Mouse (Mus musculus) bone marrow macrophage, adult 2 months (primary cell): ENCODE results near the gene Brd2. TPM values are rescaled to one million over a fixed set of nuclear protein-coding genes. Genes with fewer than 3 reads are reported as not detected.
A peak's percentile ranks its signal among the peaks of the same experiment; 100 is the strongest.

Source experiments
- H3K27ac ChIP-seq: 2 replicates; pipeline ENCODE4 v1.5.1; 2012; ENCODE audit warnings: low read depth, low read length; ENCODE audit not compliant: insufficient read depth
- H3K4me1 ChIP-seq: 2 replicates; pipeline ENCODE4 v1.6.1; 2012; ENCODE audit warnings: low read length; ENCODE audit not compliant: control insufficient read depth, insufficient read depth
- H3K4me3 ChIP-seq: 2 replicates; pipeline ENCODE4 v1.5.1; 2012; ENCODE audit warnings: mild to moderate bottlenecking, low read length, moderate library complexity; ENCODE audit not compliant: insufficient read depth
- CTCF ChIP-seq: IDR thresholded peaks from 2 replicates; pipeline ENCODE4 v1.5.1; 2012; ENCODE audit warnings: low read depth, mild to moderate bottlenecking, low read length, moderate library complexity
- POLR2A ChIP-seq: IDR thresholded peaks from 2 replicates; pipeline ENCODE4 v1.6.1; 2012; ENCODE audit warnings: mild to moderate bottlenecking, low read depth, low read length, borderline replicate concordance
- polyA plus RNA-seq: library from polyadenylated mRNA; stranded (reverse); fragments of >200 nt; gene quantifications from 2 replicates; pipeline ENCODE4 v1.2.4, GENCODE M21; 2012; ENCODE audit not compliant: missing spikeins, insufficient read depth, insufficient read length

Brd2 gene
- polyA plus RNA-seq, 1 experiment: 185 TPM

- H3K4me3 ChIP-seq: peak overlapping the region; percentile 28; the same call in 1 of the 2 replicates
- TF ChIP-seq POLR2A (no peak), CTCF (no peak)
These were observed 21.0 kb upstream of the Brd2 start for GRCm38 (mm10) chr17:34143461-34143860.

GRCm38 (mm10) chr17:34143033-34143432 is 20.6 kb upstream of the Brd2 start, which contains the start of gene H2-DMb2:
H2-DMb2 (plus strand) TSS chr17:34143307.
- peak within 1 kb of the TSS; percentile 94 for H3K27ac ChIP-seq
- H3K4me3 ChIP-seq: peak within 1 kb of the TSS; percentile 28; the same call in 1 of the 2 replicates
- no peak for TF ChIP-seq POLR2A
- TF ChIP-seq CTCF: no peak
- peaks cover 25% of the 10 kb centered on the region for H3K4me1 ChIP-seq

More at GRCm38 (mm10) chr17:34143461-34143860, 21.0 kb upstream of the Brd2 start:
- H3K4me1 ChIP-seq: peaks cover 25% of the 10 kb centered on the region
- H3K27ac ChIP-seq: peak overlapping the region; percentile 94

- peaks cover 25% of the 10 kb centered on the region for H3K4me1 ChIP-seq
- peak overlapping the region; percentile 5; the same call in 1 of the 2 replicates for H3K4me3 ChIP-seq
- peak overlapping the region; percentile 94 for H3K27ac ChIP-seq
- TF ChIP-seq CTCF: no peak
- no peak for TF ChIP-seq POLR2A
These were observed 20.1 kb upstream of the Brd2 start for GRCm38 (mm10) chr17:34142456-34143010.

GRCm38 (mm10) chr17:34141448-34141847 is 19.0 kb upstream of the Brd2 start:
- TF ChIP-seq POLR2A: no peak
- TF ChIP-seq CTCF: no peak
- Histone ChIP-seq H3K4me1 (peaks cover 25% of the 10 kb centered on the region), H3K4me3 (no peak overlapping the region), H3K27ac (no peak overlapping the region)

GRCm38 (mm10) chr17:34140240-34140639 is 17.8 kb upstream of the Brd2 start:
- Histone ChIP-seq H3K27ac (no peak overlapping the region), H3K4me3 (no peak overlapping the region), H3K4me1 (peaks cover 27% of the 10 kb centered on the region)
- TF ChIP-seq POLR2A (no peak), CTCF (no peak)

- Histone ChIP-seq H3K4me3 (no peak overlapping the region), H3K4me1 (peaks cover 30% of the 10 kb centered on the region), H3K27ac (no peak overlapping the region)
- TF ChIP-seq POLR2A (no peak), CTCF (no peak)
These were observed 17.0 kb upstream of the Brd2 start for GRCm38 (mm10) chr17:34139416-34139815.

- H3K4me1 ChIP-seq: peaks cover 26% of the 10 kb centered on the region
These were observed 16.2 kb upstream of the Brd2 start for GRCm38 (mm10) chr17:34138655-34139054.

GRCm38 (mm10) chr17:34137601-34138000 is 15.2 kb upstream of the Brd2 start:
- Histone ChIP-seq H3K4me3 (no peak overlapping the region), H3K27ac (no peak overlapping the region), H3K4me1 (peaks cover 19% of the 10 kb centered on the region)
- no peak for TF ChIP-seq CTCF
- no peak for TF ChIP-seq POLR2A

More at GRCm38 (mm10) chr17:34138655-34139054, 16.2 kb upstream of the Brd2 start:
- H3K4me3 ChIP-seq: no peak overlapping the region
- TF ChIP-seq POLR2A (no peak), CTCF (no peak)
- no peak overlapping the region for H3K27ac ChIP-seq

- TF ChIP-seq POLR2A (no peak), CTCF (peak; percentile 100)
- H3K4me3 ChIP-seq: peak overlapping the region; percentile 53
- no peak overlapping the region for H3K27ac ChIP-seq
- H3K4me1 ChIP-seq: peaks cover 8% of the 10 kb centered on the region
These were observed 13.1 kb upstream of the Brd2 start for GRCm38 (mm10) chr17:34135297-34136224.

GRCm38 (mm10) chr17:34134451-34134850 is 12.0 kb upstream of the Brd2 start:
- Histone ChIP-seq H3K4me3 (no peak overlapping the region), H3K27ac (no peak overlapping the region), H3K4me1 (peaks cover 8% of the 10 kb centered on the region)
- TF ChIP-seq POLR2A (no peak), CTCF (no peak)
